Mouse (Mus musculus): ENCODE results near the gene Cyp2f2.
A peak's percentile ranks its signal among the peaks of the same experiment; 100 is the strongest.

Gene Cyp2f2

DNA sequence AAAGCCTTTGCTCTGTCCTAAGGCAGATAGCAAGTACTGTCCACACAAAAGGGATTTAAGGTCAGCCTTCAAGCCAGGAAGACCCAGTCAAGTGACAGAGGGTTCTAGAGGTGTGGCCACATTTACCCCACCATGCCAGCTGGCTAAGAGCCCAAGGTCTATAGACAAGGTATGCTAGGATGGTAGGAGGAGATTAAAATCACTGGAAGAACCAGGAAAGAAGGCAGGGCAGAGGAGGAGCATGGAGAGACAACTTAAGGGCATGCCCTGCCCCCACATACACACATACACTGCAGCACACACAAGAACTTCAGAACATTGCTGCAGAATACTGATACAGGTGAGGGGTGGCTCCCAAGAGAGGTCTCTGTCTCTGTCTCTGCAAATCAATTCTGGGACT is at the start of gene Cyp2f2:
Cyp2f2 (plus strand) TSS at position 234 of the 400 bp plus-strand sequence.
- no peak for DNase-seq (ENCODE audit: low spot score in 2 of 2)

- DNase-seq (ENCODE audit: low spot score in 2 of 2), result no peak
Observed at GRCm38 (mm10) chr7:27078641-27079040, 41.1 kb upstream of the Cyp2f2 start.

GRCm38 (mm10) chr7:27081625-27082024 is 38.1 kb upstream of the Cyp2f2 start:
- DNase-seq (ENCODE audit: low spot score in 2 of 2), result no peak

GRCm38 (mm10) chr7:27091039-27091438 is 28.7 kb upstream of the Cyp2f2 start:
- DNase-seq (ENCODE audit: low spot score in 2 of 2), result no peak

GRCm38 (mm10) chr7:27092038-27092703 is 27.5 kb upstream of the Cyp2f2 start:
- DNase-seq (ENCODE audit: low spot score in 2 of 2), result no peak

DNA sequence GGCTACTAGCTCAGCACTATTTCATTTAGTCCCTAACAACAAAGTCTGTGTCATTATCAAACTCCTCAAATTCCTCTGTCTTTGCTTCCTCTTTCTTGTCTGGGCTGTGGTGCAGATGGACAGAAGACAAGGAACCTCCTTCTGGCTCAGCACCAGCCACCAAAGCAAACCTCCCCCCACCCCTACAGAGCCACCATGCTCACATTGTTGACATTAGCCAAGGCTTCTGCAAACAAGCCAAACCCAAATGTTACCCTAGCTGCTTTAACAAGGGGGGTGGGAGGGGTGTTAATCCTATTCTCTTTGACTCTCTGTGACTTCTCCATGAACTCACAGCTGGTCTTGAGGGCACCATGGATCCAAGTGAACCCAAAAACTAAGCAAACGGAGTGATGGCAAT is 26.8 kb upstream of the Cyp2f2 start:
- DNase-seq (ENCODE audit: low spot score in 2 of 2), result no peak

- DNase-seq (ENCODE audit: low spot score in 2 of 2), result no peak
Observed at GRCm38 (mm10) chr7:27104882-27105281, 14.8 kb upstream of the Cyp2f2 start.

GRCm38 (mm10) chr7:27110327-27110726 is 9.4 kb upstream of the Cyp2f2 start:
- no peak for DNase-seq (ENCODE audit: low spot score in 2 of 2)

GRCm38 (mm10) chr7:27111038-27111437 is 8.7 kb upstream of the Cyp2f2 start:
- DNase-seq (ENCODE audit: low spot score in 2 of 2), result no peak

GRCm38 (mm10) chr7:27111987-27112386 is 7.7 kb upstream of the Cyp2f2 start:
- DNase-seq (ENCODE audit: low spot score in 2 of 2), result no peak

GRCm38 (mm10) chr7:27118033-27118511 is 1.6 kb upstream of the Cyp2f2 start:
- no peak for DNase-seq (ENCODE audit: low spot score in 2 of 2)

GRCm38 (mm10) chr7:27124305-27124832 is 4.7 kb downstream of the Cyp2f2 start:
- no peak for DNase-seq (ENCODE audit: low spot score in 2 of 2)

GRCm38 (mm10) chr7:27124969-27125368 is 5.3 kb downstream of the Cyp2f2 start:
- DNase-seq (ENCODE audit: low spot score in 2 of 2), result no peak

GRCm38 (mm10) chr7:27128162-27128561 is 8.5 kb downstream of the Cyp2f2 start:
- DNase-seq (ENCODE audit: low spot score in 2 of 2), result peak; percentile 12 to 58

DNA sequence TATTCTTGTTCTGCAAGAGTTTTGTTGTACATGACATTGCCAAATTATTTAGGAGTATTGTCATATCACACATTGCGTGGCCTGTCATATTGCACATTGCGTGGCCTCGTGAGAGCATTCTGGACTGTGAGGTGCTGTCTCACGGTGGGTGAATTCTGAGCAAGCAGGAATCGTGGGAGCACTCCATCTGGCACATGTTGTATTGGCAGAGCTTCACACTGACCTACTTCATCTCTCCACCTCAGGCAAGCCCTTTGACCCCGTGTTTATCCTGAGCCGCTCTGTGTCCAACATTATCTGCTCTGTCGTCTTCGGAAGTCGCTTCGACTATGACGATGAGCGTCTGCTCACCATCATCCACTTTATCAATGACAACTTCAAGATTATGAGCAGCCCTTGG is 9.2 kb downstream of the Cyp2f2 start:
- DNase-seq (ENCODE audit: low spot score in 2 of 2), result no peak

DNA sequence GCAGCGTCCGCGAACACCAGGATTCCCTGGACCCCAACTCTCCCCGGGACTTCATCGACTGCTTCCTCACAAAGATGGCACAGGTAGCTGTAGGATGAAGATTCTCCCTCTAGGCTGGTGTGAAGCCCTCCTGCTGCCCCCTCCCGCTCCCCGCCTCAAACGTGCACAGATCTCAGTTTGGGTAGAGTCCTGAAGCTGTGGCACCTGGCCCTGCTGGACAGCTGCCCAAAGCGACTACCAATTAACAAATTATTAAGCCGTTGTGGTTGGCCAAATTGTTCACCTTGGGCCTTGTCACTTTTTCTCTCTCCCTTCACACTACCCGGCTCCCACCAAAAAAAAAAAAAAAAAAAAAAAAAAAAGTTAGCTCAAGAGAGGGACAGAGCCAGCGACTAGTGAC is 10.1 kb downstream of the Cyp2f2 start:
- DNase-seq (ENCODE audit: low spot score in 2 of 2), result no peak

- no peak for DNase-seq (ENCODE audit: low spot score in 2 of 2)
Observed at GRCm38 (mm10) chr7:27130521-27131370, 11.0 kb downstream of the Cyp2f2 start.

DNA sequence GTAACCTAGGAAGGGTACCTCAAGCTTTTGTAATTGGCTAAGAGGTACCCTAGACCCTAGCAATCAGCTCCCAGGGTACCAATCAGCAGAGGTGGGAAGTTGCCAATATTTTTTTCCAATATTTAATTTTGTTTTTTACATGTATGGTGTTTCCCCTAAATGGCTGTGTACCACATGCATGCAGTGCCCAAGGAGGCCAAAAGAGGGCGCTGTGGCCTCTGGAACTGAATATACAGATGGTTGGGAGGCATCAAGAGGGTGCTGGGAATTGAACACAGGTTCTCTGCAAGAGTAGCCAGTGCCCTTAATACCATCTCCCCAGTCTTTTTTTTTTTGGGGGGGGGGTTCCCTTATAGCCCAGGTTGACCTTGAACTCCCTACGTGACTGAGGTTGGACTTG is 11.7 kb downstream of the Cyp2f2 start:
- no peak for DNase-seq (ENCODE audit: low spot score in 2 of 2)

- peak; percentile 42 to 55 for DNase-seq (ENCODE audit: low spot score in 2 of 2)
Observed at GRCm38 (mm10) chr7:27132588-27132987, 12.9 kb downstream of the Cyp2f2 start.

- DNase-seq (ENCODE audit: low spot score in 2 of 2), result no peak
Observed at GRCm38 (mm10) chr7:27133156-27133555, 13.4 kb downstream of the Cyp2f2 start.

GRCm38 (mm10) chr7:27133757-27134156 is 14.0 kb downstream of the Cyp2f2 start:
- DNase-seq (ENCODE audit: low spot score in 2 of 2), result no peak

- DNase-seq (ENCODE audit: low spot score in 2 of 2), result no peak
Observed at GRCm38 (mm10) chr7:27136410-27136996, 16.8 kb downstream of the Cyp2f2 start.

All from frontal cortex, postnatal 36 days (tissue).